Mouse (Mus musculus): ENCODE data around the gene Dst.

Dst gene

GRCm38 (mm10) chr1:34237211-34237610, 329.2 kb downstream of the Dst start:
- DNase-seq (ENCODE audit: low spot score), result no peak

DNA sequence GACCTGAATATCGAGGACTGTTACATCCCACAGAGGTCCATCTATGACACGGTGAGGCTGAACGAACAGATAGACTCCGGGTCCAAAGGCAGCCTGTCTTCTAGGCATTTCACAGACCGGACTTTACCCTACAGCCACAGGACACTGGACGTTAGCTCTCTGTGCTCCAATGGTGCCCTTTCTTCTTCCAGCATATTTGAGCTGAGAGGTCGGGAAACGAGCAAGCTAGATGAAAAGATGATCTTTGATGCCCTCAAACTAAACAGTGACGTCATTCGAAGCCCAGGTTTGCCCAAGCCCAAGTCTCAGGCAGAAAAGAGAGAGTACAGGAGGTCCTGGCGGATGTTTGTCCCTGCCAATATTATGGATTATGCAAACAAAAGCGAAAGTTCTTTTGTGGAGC, 329.7 kb downstream of the Dst start:
- DNase-seq (ENCODE audit: low spot score), result no peak

GRCm38 (mm10) chr1:34238231-34238630, 330.2 kb downstream of the Dst start:
- DNase-seq (ENCODE audit: low spot score), result no peak

DNA sequence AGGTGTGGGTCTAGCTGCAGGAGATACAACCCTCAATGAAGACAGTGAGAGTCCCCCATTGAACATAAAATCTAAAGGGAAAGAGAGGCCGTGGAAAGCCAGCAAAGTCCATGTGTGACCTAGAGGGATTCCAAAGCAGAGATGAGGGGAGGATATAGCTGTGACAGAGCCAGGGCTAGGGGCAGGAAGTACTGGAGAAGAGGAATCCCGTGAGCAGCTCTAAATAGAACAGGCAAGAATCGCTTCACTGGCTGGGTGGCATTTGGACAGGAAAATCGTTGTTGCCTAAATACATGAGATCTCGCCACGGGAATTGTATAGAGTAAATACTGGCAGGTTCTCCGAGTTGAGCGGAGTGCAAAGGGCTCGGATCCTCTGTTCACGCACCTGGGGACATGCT, 336.7 kb downstream of the Dst start:
- no peak for DNase-seq (ENCODE audit: low spot score)

DNA sequence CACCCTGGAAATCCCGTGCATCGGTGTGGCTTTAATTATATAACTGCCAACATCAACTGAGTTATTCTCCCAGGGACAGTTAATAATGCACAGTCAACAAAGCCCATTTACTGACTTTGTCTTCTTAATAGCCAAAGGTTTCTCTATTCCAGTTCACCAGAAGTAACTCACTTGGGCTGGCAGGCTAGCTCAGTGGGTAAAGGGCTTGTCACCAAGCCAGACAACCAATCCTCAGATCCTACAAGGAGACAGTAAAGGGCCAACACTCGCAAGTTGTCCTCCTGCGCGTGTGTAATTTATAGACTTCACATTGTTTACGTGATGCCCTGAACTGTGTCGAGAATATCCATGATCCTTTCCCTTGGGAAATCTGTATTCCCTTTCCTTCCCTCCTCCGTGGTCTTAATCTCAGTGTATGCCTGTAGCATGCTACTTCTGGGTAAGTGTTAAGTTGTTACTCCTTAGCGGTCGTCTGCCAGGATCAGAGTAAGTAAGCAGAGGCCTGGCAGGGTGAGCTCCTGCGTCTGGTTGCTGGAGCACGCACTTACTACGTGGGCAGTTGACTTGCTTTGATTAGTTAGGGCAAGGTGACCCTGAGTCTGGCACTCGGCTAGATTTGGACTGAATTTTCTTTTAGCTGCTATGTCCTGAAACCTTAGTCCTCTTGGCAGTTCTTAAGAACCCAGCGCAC, 338.1 kb downstream of the Dst start:
- DNase-seq (ENCODE audit: low spot score), result no peak

- no peak for DNase-seq (ENCODE audit: low spot score)
Measured at GRCm38 (mm10) chr1:34246642-34246987, 338.6 kb downstream of the Dst start.

DNA sequence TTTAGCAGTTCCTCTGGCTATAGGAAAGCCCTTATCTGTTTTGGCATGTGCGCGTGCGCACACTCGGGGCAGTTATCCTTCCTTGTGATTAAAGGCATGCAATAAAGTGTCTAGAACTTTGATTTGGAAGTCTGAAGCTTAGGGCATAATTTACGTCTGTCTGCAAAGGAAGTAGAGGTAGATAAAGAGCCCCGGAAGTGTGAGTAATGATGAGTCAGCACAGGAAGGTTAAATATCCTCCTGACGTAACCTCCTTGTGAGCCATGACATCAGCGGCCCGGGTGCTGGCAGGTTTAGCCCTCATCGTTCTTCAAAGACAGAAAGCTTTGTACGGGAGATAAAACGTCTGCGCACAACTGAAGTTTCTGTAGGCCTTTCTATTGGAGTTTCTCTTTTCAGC, 343.1 kb downstream of the Dst start:
- DNase-seq (ENCODE audit: low spot score), result no peak

DNA sequence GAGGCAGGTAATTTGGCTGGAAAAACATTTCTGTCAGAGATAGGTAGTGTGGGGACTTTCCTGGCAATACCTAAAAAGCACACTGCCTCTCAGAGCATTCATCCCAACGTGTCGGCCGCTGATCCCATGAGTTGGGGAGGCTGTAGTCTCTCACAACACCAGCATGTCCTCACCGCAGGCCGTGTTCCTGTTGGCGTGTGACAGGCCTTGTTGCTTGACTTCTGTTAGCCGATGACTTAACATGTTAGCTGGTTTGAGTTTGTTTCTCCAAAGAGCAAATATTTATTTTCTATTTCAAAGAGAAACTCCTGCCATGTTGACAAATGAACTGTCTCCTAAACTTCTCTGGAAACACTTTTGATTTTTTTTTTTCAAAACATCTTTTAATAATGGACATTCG, 344.2 kb downstream of the Dst start:
- no peak for DNase-seq (ENCODE audit: low spot score)

- DNase-seq (ENCODE audit: low spot score), result no peak
Measured at GRCm38 (mm10) chr1:34253876-34254275, 345.9 kb downstream of the Dst start.

GRCm38 (mm10) chr1:34259898-34260297, 351.9 kb downstream of the Dst start:
- DNase-seq (ENCODE audit: low spot score), result no peak

- DNase-seq (ENCODE audit: low spot score), result no peak
Measured at GRCm38 (mm10) chr1:34261011-34261410, 353.0 kb downstream of the Dst start.

GRCm38 (mm10) chr1:34268520-34268919, 360.5 kb downstream of the Dst start:
- DNase-seq (ENCODE audit: low spot score), result no peak

DNA sequence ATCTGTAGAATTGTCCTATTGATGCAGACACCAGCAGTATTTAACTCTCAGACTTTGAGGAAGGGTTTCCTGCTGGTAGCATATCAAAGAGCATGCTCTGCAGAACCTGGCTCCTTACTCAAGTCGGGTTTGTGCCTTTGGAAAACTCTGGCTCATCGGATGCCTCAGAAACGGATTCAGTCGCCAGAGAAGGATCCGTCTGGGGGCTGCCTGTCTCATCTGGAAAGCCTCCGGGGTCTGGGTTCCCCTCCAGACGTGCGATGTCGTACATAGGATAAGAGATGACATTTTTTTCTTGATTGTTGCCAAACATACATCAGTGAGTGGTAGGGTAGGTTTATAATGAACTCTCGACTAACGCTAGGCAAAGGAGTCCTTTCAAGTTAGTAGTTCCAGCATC, 361.6 kb downstream of the Dst start:
- no peak for DNase-seq (ENCODE audit: low spot score)

DNA sequence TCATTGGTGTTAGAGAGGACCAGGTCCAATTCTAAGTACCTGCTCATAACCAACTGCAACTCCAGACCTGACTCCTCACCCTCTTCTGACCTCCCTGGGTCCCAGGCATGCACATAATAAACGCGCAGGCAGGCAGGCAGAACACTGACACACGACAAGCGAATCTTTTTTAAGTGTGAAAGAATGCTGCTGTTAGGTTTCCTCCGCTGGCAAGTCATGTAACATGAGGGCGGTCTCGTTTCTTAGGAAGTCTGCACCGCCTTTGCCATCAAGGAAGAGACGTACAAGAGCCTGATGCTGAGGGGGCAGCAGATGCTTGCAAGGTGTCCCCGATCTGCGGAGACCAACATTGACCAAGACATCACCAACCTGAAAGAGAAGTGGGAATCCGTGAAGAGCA, 365.9 kb downstream of the Dst start:
- no peak for DNase-seq (ENCODE audit: low spot score)

GRCm38 (mm10) chr1:34275787-34276186, 367.8 kb downstream of the Dst start:
- DNase-seq (ENCODE audit: low spot score), result no peak

GRCm38 (mm10) chr1:34276756-34277155, 368.7 kb downstream of the Dst start:
- DNase-seq (ENCODE audit: low spot score), result no peak

DNA sequence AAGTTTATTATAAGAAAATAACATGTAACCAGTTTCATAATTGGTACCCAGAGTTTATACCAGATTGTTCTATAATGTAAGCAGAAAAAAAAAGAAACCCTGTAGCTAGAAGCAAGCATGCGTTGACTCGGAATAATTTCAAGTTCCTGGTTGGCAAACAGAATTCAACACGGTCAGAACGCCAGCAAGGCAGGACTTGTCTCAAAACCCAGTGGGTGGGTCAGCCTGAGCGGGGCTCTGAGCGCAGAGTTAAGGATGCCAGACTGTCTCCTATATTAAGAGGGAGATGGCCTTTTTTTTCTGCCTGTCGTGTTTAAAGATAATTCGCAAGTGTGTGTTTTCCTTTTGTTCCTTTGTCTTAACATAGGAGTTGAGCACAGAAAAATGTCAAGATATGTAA, 369.2 kb downstream of the Dst start:
- no peak for DNase-seq (ENCODE audit: low spot score)

DNA sequence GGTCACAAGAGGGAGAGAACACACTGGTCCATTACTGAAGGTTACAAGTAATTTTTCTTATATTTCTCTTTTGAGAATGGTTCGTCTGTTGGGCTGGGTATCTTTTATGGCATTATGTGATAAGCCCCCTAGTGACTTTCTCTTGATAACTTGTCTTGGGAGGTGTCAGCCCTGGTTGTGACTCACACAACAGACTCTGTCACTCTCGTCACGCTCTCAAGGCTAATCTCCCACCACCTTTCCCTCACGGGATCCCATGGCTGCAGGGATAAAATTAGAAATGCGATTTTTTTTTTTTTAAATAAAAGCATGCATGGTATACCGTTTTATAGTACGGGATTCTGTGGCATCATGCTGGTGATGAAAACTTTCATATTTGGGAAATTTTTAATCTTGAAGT, 375.5 kb downstream of the Dst start:
- no peak for DNase-seq (ENCODE audit: low spot score)

GRCm38 (mm10) chr1:34284979-34285378, 377.0 kb downstream of the Dst start:
- no peak for DNase-seq (ENCODE audit: low spot score)

- no peak for DNase-seq (ENCODE audit: low spot score)
Measured at GRCm38 (mm10) chr1:34287731-34288130, 379.7 kb downstream of the Dst start.

DNA sequence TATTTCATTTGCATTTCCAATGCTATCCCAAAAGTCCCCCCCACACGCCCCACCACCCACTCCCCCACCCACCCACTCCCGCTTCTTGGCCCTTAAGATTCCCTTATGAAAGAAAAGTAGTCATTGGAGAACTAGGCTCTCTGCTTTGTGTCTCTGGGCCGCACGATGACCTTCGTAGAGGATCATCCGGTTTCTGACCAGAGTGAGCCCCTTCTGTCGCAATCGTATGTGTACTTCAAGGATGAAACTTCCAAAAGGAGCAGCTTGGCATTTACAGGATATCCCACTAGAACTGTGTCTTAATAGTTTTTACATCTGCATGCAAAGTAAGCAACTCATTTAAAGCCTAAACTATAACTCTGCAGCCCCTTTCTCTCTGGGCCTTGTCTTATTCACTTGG, 380.2 kb downstream of the Dst start:
- no peak for DNase-seq (ENCODE audit: low spot score)

DNA sequence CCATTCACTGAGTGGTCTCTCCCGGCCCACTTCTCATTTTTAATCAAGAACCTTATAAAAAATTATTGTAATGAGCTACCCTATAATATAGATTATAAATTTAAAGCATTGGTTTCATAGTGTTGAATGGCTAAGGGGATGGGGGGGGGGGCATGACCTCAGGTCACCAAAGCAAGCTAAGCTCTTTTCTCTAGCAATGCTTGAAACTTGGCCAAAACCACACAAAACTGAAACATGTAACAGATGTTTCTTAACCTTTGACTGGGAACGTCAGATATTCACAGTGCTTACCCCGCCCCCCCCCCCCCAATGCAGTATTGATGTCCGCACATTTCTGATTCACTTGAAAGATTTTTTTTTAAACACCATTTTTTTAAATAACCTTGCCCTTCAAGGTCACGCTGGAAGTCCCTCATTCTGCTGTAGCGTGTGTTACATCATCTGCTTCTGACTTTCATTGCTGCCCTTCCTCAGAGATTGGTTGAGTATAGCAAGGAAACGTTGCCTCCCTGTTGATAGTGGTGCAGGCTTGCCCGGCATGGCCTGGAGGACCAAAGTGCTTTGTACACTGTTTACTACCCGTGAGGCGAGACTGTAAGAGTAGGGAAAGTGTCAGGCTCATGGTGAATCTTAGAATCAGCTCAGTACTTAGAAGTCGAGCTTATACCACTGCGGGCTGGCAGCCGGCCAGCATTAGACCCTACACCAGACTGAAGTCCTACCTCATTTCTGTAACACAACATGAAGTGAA, 380.9 kb downstream of the Dst start:
- no peak for DNase-seq (ENCODE audit: low spot score)

- no peak for DNase-seq (ENCODE audit: low spot score)
Measured at GRCm38 (mm10) chr1:34289472-34289748, 381.4 kb downstream of the Dst start.

GRCm38 (mm10) chr1:34290321-34290720, 382.3 kb downstream of the Dst start:
- no peak for DNase-seq (ENCODE audit: low spot score)
